Mouse (Mus musculus) kidney, postnatal 0 days (tissue): ENCODE results near the gene Tmem94. TPM values are rescaled to one million over a fixed set of nuclear protein-coding genes. Genes with fewer than 3 reads are reported as not detected.
A peak's percentile ranks its signal among the peaks of the same experiment; 100 is the strongest.

Experiments
- ATAC-seq: fragments of 200-750 bp; cut with Nextera tagmentation; replicated peaks from 2 replicates; pipeline ENCODE4 v1.8.0; 2017; ENCODE audit warnings: low read depth, moderate number of reproducible peaks, moderate TSS enrichment, moderate library complexity; ENCODE audit not compliant: low FRiP score
- DNase-seq: peaks from one replicate; pipeline ENCODE4 v3.0.0-alpha.2; 2016; ENCODE audit warnings: low spot score
- H3K27ac ChIP-seq: fragments of 300-500 bp; sonication (generic); 2 replicates; pipeline ENCODE4 v1.5.1; 2014; ENCODE audit warnings: mild to moderate bottlenecking
- H3K27me3 ChIP-seq: fragments of 300-500 bp; sonication (generic); 2 replicates; pipeline ENCODE4 v1.6.1; 2014; ENCODE audit warnings: low read length, mixed read lengths; ENCODE audit not compliant: insufficient read depth
- H3K36me3 ChIP-seq: fragments of 300-500 bp; sonication (generic); 2 replicates; pipeline ENCODE4 v1.6.1; 2014; ENCODE audit warnings: low read length, mixed read lengths; ENCODE audit not compliant: insufficient read depth
- H3K4me1 ChIP-seq: fragments of 300-500 bp; sonication (generic); replicated peaks from 2 replicates; pipeline ENCODE4 v1.6.1; 2014; ENCODE audit warnings: antibody characterized with exemption, low read length, mixed read lengths; ENCODE audit not compliant: insufficient read depth
- H3K4me2 ChIP-seq: fragments of 300-500 bp; sonication (generic); 2 replicates; pipeline ENCODE4 v1.6.1; 2014; ENCODE audit warnings: mild to moderate bottlenecking, low read length, moderate library complexity, mixed read lengths
- H3K4me3 ChIP-seq: fragments of 300-500 bp; sonication (generic); replicated peaks from 2 replicates; pipeline ENCODE4 v1.5.1; 2014; ENCODE audit warnings: low read depth, low read length
- H3K9ac ChIP-seq: fragments of 300-500 bp; sonication (generic); 2 replicates; pipeline ENCODE4 v1.6.1; 2014; ENCODE audit warnings: low read depth, low read length
- H3K9me3 ChIP-seq: fragments of 300-500 bp; sonication (generic); replicated peaks from 2 replicates; pipeline ENCODE4 v1.6.1; 2016; ENCODE audit warnings: low read length, inconsistent platforms, mixed read lengths
- CTCF ChIP-seq: IDR thresholded peaks from 2 replicates; pipeline ENCODE4 v1.5.1; 2016; ENCODE audit warnings: antibody characterized with exemption, low read depth, mild to moderate bottlenecking, moderate library complexity
- WGBS: fragments of 180-500 bp; shearing (Covaris S2); extraction: QIAGEN DNeasy Blood & Tissue Kit; methylation state at CpG from one replicate; pipeline ENCODE4 v1.1.7; 2014; 5-methylcytosine and 5-hydroxymethylcytosine counted together
- polyA plus RNA-seq: library from polyadenylated mRNA; unstranded; fragments of >200 nt; fragmentation: Nextera tagmentation; extraction: Ambion mirVana; gene quantifications from 2 replicates; pipeline ENCODE4 v1.2.1, GENCODE M21; 2015

The Tmem94 gene
- polyA plus RNA-seq, 1 experiment from 2014 or later = 19.6 TPM

GRCm38 (mm10) chr11:115817331-115817730 is 52.1 kb downstream of the Tmem94 start:
- Histone ChIP-seq H3K27me3 (no peaks in the 10 kb centered on the region), H3K36me3 (peaks cover 23% of the 10 kb centered on the region; the same call in 1 of the 2 replicates), H3K4me2 (no peak overlapping the region), H3K9ac (no peak overlapping the region), H3K27ac (no peak overlapping the region), H3K4me3 (no peak overlapping the region), H3K4me1 (peaks cover 13% of the 10 kb centered on the region; the same call in 1 of the 2 replicates), H3K9me3 (no peaks in the 10 kb centered on the region)
- no peak for ATAC-seq
- DNase-seq = no peak
- peak; percentile 54 for TF ChIP-seq CTCF
- 86% methylated on average over 5 of the region's 5 CpGs for WGBS

GRCm38 (mm10) chr11:115819915-115820623 is 54.8 kb downstream of the Tmem94 start:
- 69% methylated on average over 16 of the region's 16 CpGs for WGBS
- ATAC-seq (no peak), DNase-seq (no peak)
- Histone ChIP-seq H3K27ac (peak overlapping the region; percentile 57), H3K36me3 (peaks cover 28% of the 10 kb centered on the region; the same call in 1 of the 2 replicates), H3K4me1 (peaks cover 13% of the 10 kb centered on the region; the same call in 1 of the 2 replicates), H3K4me2 (no peak overlapping the region), H3K4me3 (no peak overlapping the region), H3K9ac (no peak overlapping the region), H3K9me3 (no peaks in the 10 kb centered on the region), H3K27me3 (no peaks in the 10 kb centered on the region)
- no peak for TF ChIP-seq CTCF

DNA sequence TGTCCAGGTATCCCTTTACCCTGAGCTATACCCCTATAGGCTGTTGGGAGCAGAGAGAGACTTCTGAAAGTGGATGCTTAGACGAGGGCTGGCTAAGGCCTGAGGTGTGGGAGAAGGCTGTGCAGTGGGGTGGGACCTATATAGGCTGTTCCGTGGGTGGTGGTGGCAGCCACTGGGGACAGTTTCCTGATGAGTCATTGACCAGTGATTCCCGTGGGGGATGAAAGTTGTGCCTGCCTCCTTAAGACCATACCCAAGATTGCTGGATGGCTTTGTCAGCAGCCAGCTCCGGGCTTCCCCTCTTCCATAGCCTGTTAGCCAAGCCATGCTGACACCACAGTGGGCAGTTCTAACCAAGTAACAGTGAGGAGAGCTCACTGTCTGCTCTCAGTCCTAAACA is 55.8 kb downstream of the Tmem94 start:
- no peak for ATAC-seq
- Histone ChIP-seq H3K9ac (peak overlapping the region; percentile 35; the same call in 1 of the 2 replicates), H3K27ac (peak overlapping the region; percentile 57; the same call in 1 of the 2 replicates), H3K4me3 (no peak overlapping the region), H3K9me3 (no peaks in the 10 kb centered on the region), H3K27me3 (no peaks in the 10 kb centered on the region), H3K4me2 (no peak overlapping the region), H3K36me3 (peaks cover 28% of the 10 kb centered on the region; the same call in 1 of the 2 replicates), H3K4me1 (peaks cover 4% of the 10 kb centered on the region; the same call in 1 of the 2 replicates)
- 65% methylated on average over 4 of the region's 4 CpGs for WGBS
- no peak for TF ChIP-seq CTCF
- no peak for DNase-seq

GRCm38 (mm10) chr11:115823774-115824740 is 58.8 kb downstream of the Tmem94 start, which contains the start of gene Llgl2:
Gene Llgl2 (plus strand): TSS chr11:115824049.
- H3K9me3 ChIP-seq = no peaks in the 10 kb centered on the region
- DNase-seq (peak; percentile 93), ATAC-seq (peak; percentile 97)
- H3K4me1 ChIP-seq = peaks cover 12% of the 10 kb centered on the region
- H3K4me3 ChIP-seq = peak within 1 kb of the TSS; percentile 73
- WGBS = under 1% methylated on average over 87 of the region's 87 CpGs
- H3K9ac ChIP-seq = peak within 1 kb of the TSS; percentile 82
- peak within 1 kb of the TSS; percentile 87 for H3K27ac ChIP-seq
- peaks cover 24% of the 10 kb centered on the region; the same call in 1 of the 2 replicates for H3K36me3 ChIP-seq
- TF ChIP-seq CTCF = no peak
- H3K4me2 ChIP-seq = peak within 1 kb of the TSS; percentile 96
- no peaks in the 10 kb centered on the region for H3K27me3 ChIP-seq

GRCm38 (mm10) chr11:115824813-115825212 is 59.6 kb downstream of the Tmem94 start:
- H3K27ac ChIP-seq = peak overlapping the region; percentile 87
- peak overlapping the region; percentile 96 for H3K4me2 ChIP-seq
- H3K27me3 ChIP-seq = no peaks in the 10 kb centered on the region
- TF ChIP-seq CTCF = no peak
- ATAC-seq (no peak), DNase-seq (no peak)
- no peaks in the 10 kb centered on the region for H3K9me3 ChIP-seq
- H3K36me3 ChIP-seq = peaks cover 23% of the 10 kb centered on the region; the same call in 1 of the 2 replicates
- H3K9ac ChIP-seq = peak overlapping the region; percentile 82
- H3K4me3 ChIP-seq = peak overlapping the region; percentile 73
- H3K4me1 ChIP-seq = peaks cover 20% of the 10 kb centered on the region
- 21% methylated on average over 11 of the region's 11 CpGs for WGBS

DNA sequence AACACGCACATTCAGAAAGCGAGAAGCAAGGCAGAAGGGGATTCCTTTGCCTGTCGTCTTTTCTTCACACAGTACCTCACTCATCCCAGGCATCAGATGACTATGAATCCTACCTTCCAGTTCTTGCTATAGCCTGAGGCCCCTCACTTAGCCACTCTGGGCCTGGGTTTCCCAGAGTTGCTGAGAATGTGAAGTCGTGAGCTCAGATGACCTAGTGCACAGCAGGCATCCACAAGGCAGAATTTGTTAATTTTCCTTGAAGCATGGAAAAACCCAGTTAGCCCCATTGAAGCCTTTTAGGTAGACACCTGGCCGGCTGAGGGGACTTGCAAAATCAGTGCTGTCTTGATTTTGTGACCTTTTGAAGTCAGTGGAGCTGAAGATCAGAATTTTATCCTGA is 61.3 kb downstream of the Tmem94 start:
- Histone ChIP-seq H3K36me3 (peaks cover 8% of the 10 kb centered on the region; the same call in 1 of the 2 replicates), H3K4me1 (peaks cover 35% of the 10 kb centered on the region), H3K27ac (no peak overlapping the region), H3K27me3 (no peaks in the 10 kb centered on the region), H3K9me3 (no peaks in the 10 kb centered on the region), H3K4me2 (peak overlapping the region; percentile 4; the same call in 1 of the 2 replicates), H3K9ac (no peak overlapping the region), H3K4me3 (no peak overlapping the region)
- DNase-seq = no peak
- WGBS = 55% methylated on average over 5 of the region's 5 CpGs
- no peak for ATAC-seq
- no peak for TF ChIP-seq CTCF
